Mouse (Mus musculus) gastrocnemius, adult 8-10 months (tissue): Measurements from ENCODE around the gene Aldh1l1. TPM values are rescaled to one million over a fixed set of nuclear protein-coding genes. Genes with fewer than 3 reads are reported as not detected.

Experiments
- total RNA-seq, 4 experiments: library from RNA; stranded (reverse); gene quantifications; 2 replicates each; pipeline ENCODE4 v1.2.4; 2022

Aldh1l1 gene
- total RNA-seq, 4 experiments from 2014 or later, result 2.4 to 5.5 (median 4.0) TPM

Other genes starting within 250 kb of the Aldh1l1 start
- gene Vmn1r54, start 240.1 kb upstream of the Aldh1l1 start, total RNA-seq, result not detected
- gene BC048671, start 185.2 kb upstream of the Aldh1l1 start, total RNA-seq, result not detected
- not detected for gene Chst13, start 161.2 kb upstream of the Aldh1l1 start, total RNA-seq
- gene Uroc1, start 153.1 kb upstream of the Aldh1l1 start, total RNA-seq, result under 1 TPM in 1 of 4 experiments, not detected in 3; 0.11 TPM
- gene Zxdc, start 116.9 kb upstream of the Aldh1l1 start, total RNA-seq, result 10 to 100 TPM; 11.6 to 14.2 (median 12.1) TPM
- under 1 TPM in 1 of 4 experiments, not detected in 3; 0.56 TPM for gene Cfap100, start 57.6 kb upstream of the Aldh1l1 start, total RNA-seq
- gene Klf15, start 23.9 kb upstream of the Aldh1l1 start, total RNA-seq, result 10 to 100 TPM; 26.7 to 83.2 (median 44.3) TPM
- 10 to 100 TPM; 60.8 to 78.9 (median 75.8) TPM for gene Slc41a3, start 118.3 kb downstream of the Aldh1l1 start, total RNA-seq